Mouse (Mus musculus) CH12.LX (cell line): ENCODE measurements around the gene Nek4. TPM values are rescaled to one million over a fixed set of nuclear protein-coding genes. Genes with fewer than 3 reads are reported as not detected.

Experiments
- DNase-seq: peaks from one replicate; pipeline ENCODE4 v3.0.0-alpha.2; 2013; ENCODE audit errors: extremely low read depth
- H3K27ac ChIP-seq: 2 replicates; pipeline ENCODE4 v1.5.1; 2012; ENCODE audit warnings: low read depth, mild to moderate bottlenecking, control low read depth, moderate library complexity; ENCODE audit not compliant: insufficient read depth
- H3K27me3 ChIP-seq: replicated peaks from 2 replicates; pipeline ENCODE3; 2012; ENCODE audit warnings: inconsistent platforms
- H3K36me3 ChIP-seq, 2 experiments: replicated peaks in 1 of 2; 2 replicates each; pipeline versions ENCODE3 to v1.6.1; 2012; ENCODE audit warnings: inconsistent platforms in 1 of 2, low read length in 1 of 2, mild to moderate bottlenecking in 1 of 2, mixed read lengths in 1 of 2, moderate library complexity in 1 of 2; ENCODE audit not compliant: control insufficient read depth in 1 of 2, insufficient read depth in 1 of 2
- H3K4me1 ChIP-seq, 2 experiments: 2 replicates each; pipeline ENCODE4 v1.6.1; 2012; ENCODE audit warnings: inconsistent platforms in 1 of 2, moderate library complexity in 1 of 2; ENCODE audit not compliant: insufficient read depth in 2 of 2, control insufficient read depth in 1 of 2
- H3K4me2 ChIP-seq: 2 replicates; pipeline ENCODE4 v1.6.1; 2012; ENCODE audit warnings: low read depth, mild to moderate bottlenecking, control low read depth; ENCODE audit not compliant: poor library complexity, insufficient read depth, severe bottlenecking
- H3K4me3 ChIP-seq, 3 experiments: fragments of 150-350 bp in 1 of 3; sonication (generic) in 1 of 3; replicated peaks in 1 of 3; 2 replicates each; pipeline versions ENCODE3 to v1.5.1; 2011 to 2012; ENCODE audit warnings: low read depth in 2 of 3, low read length in 2 of 3, mild to moderate bottlenecking in 2 of 3, moderate library complexity in 2 of 3, control low read depth in 1 of 3, improper control_type of control experiment in 1 of 3, inconsistent platforms in 1 of 3, mixed read lengths in 1 of 3; ENCODE audit not compliant: poor library complexity in 1 of 3
- H3K79me2 ChIP-seq: replicated peaks from 2 replicates; pipeline ENCODE4 v1.6.1; 2012; ENCODE audit warnings: mild to moderate bottlenecking, moderate library complexity; ENCODE audit not compliant: control insufficient read depth, poor library complexity, insufficient read depth, severe bottlenecking; ENCODE audit errors: extremely low read depth
- H3K9ac ChIP-seq: 2 replicates; pipeline ENCODE4 v1.6.1; 2012; ENCODE audit warnings: low read depth, mild to moderate bottlenecking, control low read depth, moderate library complexity; ENCODE audit not compliant: insufficient read depth
- H3K9me3 ChIP-seq: replicated peaks from 2 replicates; pipeline ENCODE3; 2012; ENCODE audit warnings: low read length, inconsistent platforms, mixed read lengths
- BHLHE40 ChIP-seq: IDR thresholded peaks from 2 replicates; pipeline ENCODE4 v1.6.1; 2011; ENCODE audit warnings: mild to moderate bottlenecking, low read depth, low read length, improper control_type of control experiment
- CHD2 ChIP-seq: IDR thresholded peaks from 2 replicates; pipeline ENCODE4 v1.6.1; 2011; ENCODE audit warnings: low read length, improper control_type of control experiment
- CTCF ChIP-seq, 2 experiments: IDR thresholded peaks in 1 of 2; conservative IDR thresholded peaks in 1 of 2; 2 replicates each; pipeline ENCODE4 v1.5.1; 2011 to 2012; ENCODE audit warnings: low read depth in 2 of 2, low read length in 2 of 2, improper control_type of control experiment in 1 of 2, inconsistent platforms in 1 of 2, mild to moderate bottlenecking in 1 of 2, moderate library complexity in 1 of 2
- E2F4 ChIP-seq: IDR thresholded peaks from 2 replicates; pipeline ENCODE4 v1.6.1; 2011; ENCODE audit warnings: low read depth, low read length, improper control_type of control experiment; ENCODE audit not compliant: insufficient replicate concordance
- ELF1 ChIP-seq: IDR thresholded peaks from 2 replicates; pipeline ENCODE4 v1.6.1; 2014; ENCODE audit warnings: low read depth, mild to moderate bottlenecking, inconsistent platforms, low read length, improper control_type of control experiment
- ETS1 ChIP-seq: conservative IDR thresholded peaks from 2 replicates; pipeline ENCODE4 v1.6.1; 2012; ENCODE audit warnings: low read depth, mild to moderate bottlenecking, inconsistent platforms, low read length, improper control_type of control experiment, moderate library complexity
- GABPA ChIP-seq: IDR thresholded peaks from 2 replicates; pipeline ENCODE4 v1.6.1; 2012; ENCODE audit warnings: low read depth, low read length, improper control_type of control experiment, inconsistent platforms; ENCODE audit not compliant: insufficient replicate concordance
- IRF4 ChIP-seq: IDR thresholded peaks from 2 replicates; pipeline ENCODE4 v1.6.1; 2014; ENCODE audit warnings: low read depth, mild to moderate bottlenecking, inconsistent platforms, low read length, improper control_type of control experiment
- JUND ChIP-seq: conservative IDR thresholded peaks from 2 replicates; pipeline ENCODE4 v1.6.1; 2011; ENCODE audit warnings: low read depth, low read length, improper control_type of control experiment
- KAT2A ChIP-seq: IDR thresholded peaks from 2 replicates; pipeline ENCODE4 v1.6.1; 2012; ENCODE audit warnings: low read length, improper control_type of control experiment, inconsistent platforms; ENCODE audit not compliant: insufficient replicate concordance
- MAX ChIP-seq: IDR thresholded peaks from 2 replicates; pipeline ENCODE4 v1.6.1; 2011; ENCODE audit warnings: low read length, improper control_type of control experiment
- MAZ ChIP-seq: IDR thresholded peaks from 2 replicates; pipeline ENCODE4 v1.6.1; 2012; ENCODE audit warnings: low read depth, mild to moderate bottlenecking, inconsistent platforms, low read length, improper control_type of control experiment, moderate library complexity
- MEF2A ChIP-seq: IDR thresholded peaks from 2 replicates; pipeline ENCODE4 v1.6.1; 2014; ENCODE audit warnings: low read depth, mild to moderate bottlenecking, inconsistent platforms, low read length, improper control_type of control experiment, borderline replicate concordance
- MXI1 ChIP-seq: IDR thresholded peaks from 2 replicates; pipeline ENCODE4 v1.6.1; 2011; ENCODE audit warnings: mild to moderate bottlenecking, low read depth, low read length, improper control_type of control experiment
- MYC ChIP-seq: IDR thresholded peaks from 2 replicates; pipeline ENCODE4 v1.6.1; 2011; ENCODE audit warnings: low read depth, mild to moderate bottlenecking, improper control_type of control experiment, low read length
- NELFE ChIP-seq: IDR thresholded peaks from 2 replicates; pipeline ENCODE4 v1.6.1; 2011; ENCODE audit warnings: low read depth, low read length, improper control_type of control experiment
- NRF1 ChIP-seq: IDR thresholded peaks from 2 replicates; pipeline ENCODE4 v1.6.1; 2014; ENCODE audit warnings: low read depth, mild to moderate bottlenecking, inconsistent platforms, low read length, improper control_type of control experiment, moderate library complexity
- PAX5 ChIP-seq: IDR thresholded peaks from 2 replicates; pipeline ENCODE4 v1.6.1; 2012; ENCODE audit warnings: low read length, inconsistent platforms, mixed read lengths
- POLR2A ChIP-seq: IDR thresholded peaks from 2 replicates; pipeline ENCODE4 v1.6.1; 2011; ENCODE audit warnings: low read depth, mild to moderate bottlenecking, improper control_type of control experiment, low read length
- RAD21 ChIP-seq: IDR thresholded peaks from 2 replicates; pipeline ENCODE4 v1.6.1; 2011; ENCODE audit warnings: low read depth, mild to moderate bottlenecking, low read length, improper control_type of control experiment, moderate library complexity
- SMC3 ChIP-seq: IDR thresholded peaks from 2 replicates; pipeline ENCODE4 v1.6.1; 2011; ENCODE audit warnings: low read depth, low read length, improper control_type of control experiment
- TBP ChIP-seq: conservative IDR thresholded peaks from 2 replicates; pipeline ENCODE4 v1.6.1; 2011; ENCODE audit warnings: low read depth, low read length, improper control_type of control experiment
- UBTF ChIP-seq: IDR thresholded peaks from 2 replicates; pipeline ENCODE4 v1.6.1; 2012; ENCODE audit warnings: low read depth, mild to moderate bottlenecking, inconsistent platforms, low read length, improper control_type of control experiment, moderate library complexity
- USF1 ChIP-seq: IDR thresholded peaks from 2 replicates; pipeline ENCODE4 v1.6.1; 2014; ENCODE audit warnings: low read depth, mild to moderate bottlenecking, inconsistent platforms, low read length, improper control_type of control experiment
- USF2 ChIP-seq: conservative IDR thresholded peaks from 2 replicates; pipeline ENCODE4 v1.6.1; 2011; ENCODE audit warnings: low read depth, low read length, improper control_type of control experiment
- ZC3H11A ChIP-seq: IDR thresholded peaks from 2 replicates; pipeline ENCODE4 v1.6.1; 2012; ENCODE audit warnings: low read depth, mild to moderate bottlenecking, inconsistent platforms, low read length, improper control_type of control experiment
- ZKSCAN1 ChIP-seq: IDR thresholded peaks from 2 replicates; pipeline ENCODE4 v1.6.1; 2012; ENCODE audit warnings: low read depth, inconsistent platforms, low read length, improper control_type of control experiment, borderline replicate concordance
- ZMIZ1 ChIP-seq: IDR thresholded peaks from 2 replicates; pipeline ENCODE4 v1.6.1; 2012; ENCODE audit warnings: low read depth, mild to moderate bottlenecking, inconsistent platforms, low read length, improper control_type of control experiment
- dilution Hi-C: fragments of 300-500 bp; cut with MboI; formaldehyde crosslinking; loops from 2 replicates; pipeline ENCODE4 v1.14.3; 2020; ENCODE audit warnings: low sequenced_read_pairs; ENCODE audit not compliant: extremely low pct_unique_long_range_greater_than_20kb, extremely low pct_ligation_motif_present
- in situ Hi-C: fragments of 300-500 bp; cut with MboI; formaldehyde crosslinking; loops from 3 replicates; pipeline ENCODE4 v1.14.3; 2019; ENCODE audit warnings: low sequenced_read_pairs, low pct_ligation_motif_present, low pct_unique_long_range_greater_than_20kb, mixed read lengths
- polyA plus RNA-seq: library from polyadenylated mRNA; unstranded; fragments of >175 nt; gene quantifications from 2 replicates; pipeline ENCODE4 v1.2.1, GENCODE M21; 2012; ENCODE audit warnings: low read depth; ENCODE audit not compliant: insufficient read length
- total RNA-seq, 2 experiments: library from RNA; depleted of rRNA; stranded (reverse); fragments of 300-350 nt in 1 of 2; fragments of >200 nt in 1 of 2; gene quantifications; 2 replicates each; pipeline ENCODE4 v1.2.3; 2012 to 2014

The Nek4 gene
- total and polyA plus RNA-seq, 3 experiments = 17.1 to 18.3 (median 17.4) TPM

GRCm38 (mm10) chr14:31000816-31001306 lies 49.7 kb downstream of the Nek4 start:
- dilution Hi-C loops = no loop called here

GRCm38 (mm10) chr14:31001307-31002205 lies 50.4 kb downstream of the Nek4 start, which contains the start of the genes Glt8d1 and Spcs1:
Gene Glt8d1 (plus strand): TSS chr14:31001400.
Gene Spcs1 (minus strand): TSS chr14:31001672.
- in situ Hi-C loops = no loop called here
- H3K4me1 ChIP-seq = peaks cover 3 to 23% of the 10 kb centered on the region in 2 experiments
- TF ChIP-seq NELFE = peak; percentile 70
- TF ChIP-seq MAZ = peak; percentile 36; the same call in 1 of the 2 replicates
- TF ChIP-seq ZC3H11A = no peak
- TF ChIP-seq MAX = peak; percentile 93
- peak; percentile 67 for TF ChIP-seq ELF1
- TF ChIP-seq GABPA = no peak
- 0 out of 2 replicates have a peak, but pooled peaks have one; percentile 65 for TF ChIP-seq KAT2A
- TF ChIP-seq ZMIZ1 = no peak
- TF ChIP-seq CTCF (conservative IDR thresholded peaks at IDR 0.05 in 1 of 2, IDR thresholded peaks at IDR 0.05 in 1 of 2; ENCODE audit: low read depth in 2 of 2, low read length in 2 of 2) = no peak
- TF ChIP-seq RAD21 = no peak
- TF ChIP-seq BHLHE40 = 0 out of 2 replicates have a peak, but pooled peaks have one; percentile 4
- no peak for TF ChIP-seq JUND
- TF ChIP-seq SMC3 = no peak
- no peak for TF ChIP-seq USF2
- TF ChIP-seq USF1 = no peak
- TF ChIP-seq ETS1 = no peak
- TF ChIP-seq MXI1 = 0 out of 2 replicates have a peak, but pooled peaks have one; percentile 80
- TF ChIP-seq MYC = no peak
- peak; percentile 55 for TF ChIP-seq NRF1
- 0 out of 2 replicates have a peak, but pooled peaks have one; percentile 26 for TF ChIP-seq CHD2
- TF ChIP-seq MEF2A = no peak; the same call in none of the 2 replicates
- no peak for TF ChIP-seq E2F4
- TF ChIP-seq ZKSCAN1 = no peak
- no peak for TF ChIP-seq PAX5
- TF ChIP-seq UBTF = peak; percentile 79; the same call in 1 of the 2 replicates
- TF ChIP-seq TBP = no peak
- peak; percentile 85 for TF ChIP-seq POLR2A

More at GRCm38 (mm10) chr14:31000816-31001306, 49.7 kb downstream of the Nek4 start:
- Histone ChIP-seq H3K36me3 (peaks cover 8 to 22% of the 10 kb centered on the region in 2 experiments), H3K79me2 (peaks cover 7% of the 10 kb centered on the region), H3K4me1 (peaks cover 6 to 28% of the 10 kb centered on the region in 2 experiments), H3K27me3 (no peaks in the 10 kb centered on the region), H3K27ac (peak overlapping the region; percentile 31; the same call in 1 of the 2 replicates), H3K9me3 (no peaks in the 10 kb centered on the region), H3K9ac (peak overlapping the region; percentile 86), H3K4me3 (peak overlapping the region; percentile 64 to 98 (median 73)), H3K4me2 (peak overlapping the region; percentile 91)
- in situ Hi-C loops = no loop called here
- no peak for DNase-seq
- TF ChIP-seq CTCF (conservative IDR thresholded peaks at IDR 0.05 in 1 of 2, IDR thresholded peaks at IDR 0.05 in 1 of 2; ENCODE audit: low read depth in 2 of 2, low read length in 2 of 2) (no peak), IRF4 (0 out of 2 replicates have a peak, but pooled peaks have one; percentile 23), UBTF (no peak), MEF2A (no peak), ZKSCAN1 (no peak), BHLHE40 (0 out of 2 replicates have a peak, but pooled peaks have one; percentile 8), ELF1 (no peak)

More at GRCm38 (mm10) chr14:31001307-31002205, 50.4 kb downstream of the Nek4 start, which contains the start of the genes Glt8d1 and Spcs1:
- dilution Hi-C loops = no loop called here
- Histone ChIP-seq H3K36me3 (peaks cover 8 to 20% of the 10 kb centered on the region in 2 experiments), H3K4me3 (peak within 1 kb of the TSS; percentile 64 to 98 (median 73)), H3K27me3 (no peaks in the 10 kb centered on the region), H3K79me2 (peaks cover 7% of the 10 kb centered on the region), H3K27ac (peak within 1 kb of the TSS; percentile 37), H3K4me2 (peak within 1 kb of the TSS; percentile 91), H3K9me3 (no peaks in the 10 kb centered on the region), H3K9ac (peak within 1 kb of the TSS; percentile 86)
- DNase-seq = peak; percentile 75
